ENCODE assay signal across 15 mouse cellular contexts in genomic region chr9:48748761-48749160, GRCm38 (mm10).
"Had no signal": no experiment of that assay in that cellular context is flagged by ENCODE, and none has a peak within 500 bp of the region (broad histone marks: within the 10 kb centered on the region; RNA-seq: fewer than 3 reads in every experiment).

No protein-coding gene starts in this region.

- H3K9ac ChIP-seq: limb, embryonic 13.5 days; liver, embryonic 15.5 days; lung, embryonic 14.5 days; midbrain, embryonic 12.5 days; midbrain, embryonic 15.5 days; neural tube, embryonic 12.5 days; neural tube, embryonic 15.5 days had no signal

- H3K27ac ChIP-seq: kidney, postnatal 0 days; limb, embryonic 10.5 days; limb, embryonic 13.5 days; liver, embryonic 15.5 days; midbrain, embryonic 12.5 days; midbrain, embryonic 15.5 days; neural tube, embryonic 12.5 days; neural tube, embryonic 15.5 days had no signal

- H3K4me3 ChIP-seq: limb, embryonic 10.5 days; limb, embryonic 13.5 days; liver, embryonic 15.5 days; midbrain, embryonic 12.5 days; midbrain, embryonic 15.5 days; neural tube, embryonic 12.5 days; neural tube, embryonic 15.5 days had no signal

- ATAC-seq: intestine, postnatal 0 days; midbrain, embryonic 15.5 days had no signal

- H3K36me3 ChIP-seq: limb, embryonic 10.5 days; limb, embryonic 13.5 days; liver, embryonic 15.5 days; midbrain, embryonic 12.5 days; midbrain, embryonic 15.5 days; neural tube, embryonic 12.5 days; neural tube, embryonic 15.5 days had no signal

- H3K4me2 ChIP-seq: limb, embryonic 13.5 days; liver, embryonic 11.5 days; liver, embryonic 15.5 days; lung, embryonic 14.5 days; midbrain, embryonic 12.5 days; midbrain, embryonic 15.5 days; neural tube, embryonic 12.5 days; neural tube, embryonic 15.5 days had no signal

- H3K9me3 ChIP-seq: limb, embryonic 10.5 days; liver, embryonic 15.5 days; midbrain, embryonic 12.5 days; midbrain, embryonic 15.5 days; neural tube, embryonic 12.5 days; neural tube, embryonic 15.5 days had no signal

- DNase-seq: lung, embryonic 14.5 days; right cerebral cortex, postnatal 25 days; spleen, adult 18-20 months; thymus, adult 18-20 months; thymus, postnatal 36 days had no signal

- H3K27me3 ChIP-seq: liver, embryonic 15.5 days; midbrain, embryonic 12.5 days; midbrain, embryonic 15.5 days; neural tube, embryonic 15.5 days had no signal
